Mouse (Mus musculus) T-helper 1 cell (primary cell): Measurements from ENCODE around the gene Bcl2l12.

ENCODE experiments used
- in situ Hi-C: fragments of 300-600 bp; cut with MboI, MseI; formaldehyde crosslinking; loops from one replicate; pipeline ENCODE4 v1.15.1; 2025; ENCODE audit warnings: high pct_unique_total_duplicates

Gene Bcl2l12

DNA sequence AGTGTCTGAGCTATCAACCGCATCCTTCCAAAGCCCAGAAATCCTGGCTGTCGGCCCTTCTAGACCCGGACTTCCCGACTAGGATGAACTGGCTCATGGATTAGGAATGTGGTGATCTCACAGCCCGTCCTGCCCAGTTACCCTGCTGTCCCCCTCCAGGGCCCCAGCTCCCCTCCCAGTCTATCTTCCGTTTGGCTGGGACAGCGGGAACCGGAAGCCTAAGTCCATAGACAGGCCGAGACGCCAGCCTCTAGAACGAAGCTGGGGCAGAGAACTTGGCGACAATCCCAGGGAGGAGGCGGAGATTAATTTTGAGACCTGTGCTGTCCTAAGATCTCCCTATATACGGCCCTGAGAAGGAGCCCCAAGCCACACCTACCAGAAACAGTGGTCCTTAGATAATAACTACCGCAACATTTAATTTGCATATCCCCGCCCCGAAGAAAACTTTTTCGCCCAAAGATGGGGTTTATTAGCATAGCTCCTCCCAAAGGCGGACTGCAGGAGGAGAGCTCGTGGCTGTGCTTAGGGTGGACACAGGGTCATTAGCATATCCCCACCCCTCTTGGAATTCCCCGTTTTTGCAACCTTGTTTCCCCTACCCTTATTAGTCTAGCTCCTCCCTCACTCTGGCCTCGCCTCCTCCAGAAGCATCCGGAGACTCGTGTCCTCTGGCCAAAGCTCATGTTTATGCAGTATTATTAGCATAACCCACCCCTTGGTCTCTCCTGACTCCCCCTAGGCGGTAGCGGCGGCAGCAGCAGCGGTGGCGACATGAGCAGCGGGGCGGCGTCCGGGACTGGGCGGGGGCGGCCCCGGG, 18.9 kb upstream of the Bcl2l12 start, which contains the start of gene Rras:
Rras (plus strand) TSS at position 720 of the 820 bp plus-strand sequence.
- in situ Hi-C loops, result no loop called here

DNA sequence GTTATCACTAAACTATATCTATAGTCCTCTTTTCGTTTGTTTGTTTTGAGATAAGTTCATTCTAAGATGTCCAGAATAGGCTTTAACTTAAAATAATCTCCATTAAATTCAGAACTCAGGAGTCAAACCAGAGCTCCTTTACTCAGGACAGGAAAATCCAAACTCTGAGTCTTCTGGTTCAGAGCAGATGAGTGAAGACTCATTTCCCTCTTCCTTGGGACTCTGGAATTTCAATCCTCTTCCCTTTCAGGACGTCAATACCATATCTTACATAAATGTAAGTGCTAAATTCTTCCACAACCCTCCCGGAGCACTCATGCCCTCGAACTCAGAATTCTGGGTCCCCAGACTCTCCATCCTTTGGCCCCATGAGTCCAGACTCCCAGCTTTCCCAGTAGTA, 18.2 kb upstream of the Bcl2l12 start:
- in situ Hi-C loops, result no loop called here

DNA sequence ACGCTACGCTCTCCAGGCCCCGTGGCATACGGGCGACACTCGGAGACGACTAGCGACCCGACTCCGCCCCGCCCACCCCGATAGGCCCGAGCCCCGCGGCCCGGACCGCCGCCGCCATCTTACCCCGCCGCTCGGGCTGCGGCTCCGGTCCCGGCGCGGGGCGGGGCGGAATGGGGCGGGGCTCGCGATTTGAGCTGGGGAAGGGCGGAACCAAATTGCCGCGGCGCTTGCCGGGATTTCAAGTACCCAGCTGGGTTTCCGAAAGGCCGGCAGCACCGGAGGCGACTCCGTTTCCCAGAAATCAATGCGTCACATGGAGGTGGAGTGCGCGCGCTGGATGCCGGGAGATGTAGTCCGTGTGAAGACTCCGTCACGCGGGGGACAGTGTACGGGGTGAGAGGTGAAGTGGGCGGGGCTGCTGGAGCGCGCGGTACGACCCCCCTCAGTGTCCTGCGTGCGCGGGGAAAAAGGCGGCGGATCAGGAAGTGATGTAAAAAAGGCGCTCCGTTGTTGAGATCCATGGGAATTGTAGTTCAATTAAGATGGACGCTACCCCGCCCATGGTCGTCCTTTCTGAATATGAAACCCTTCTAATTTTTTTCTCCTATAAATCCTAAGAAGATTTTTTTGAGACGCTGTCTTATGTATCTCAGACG, 17.6 kb upstream of the Bcl2l12 start, which contains the start of gene Scaf1:
Scaf1 (minus strand) TSS at position 407 of the 656 bp plus-strand sequence.
- in situ Hi-C loops, result no loop called here

DNA sequence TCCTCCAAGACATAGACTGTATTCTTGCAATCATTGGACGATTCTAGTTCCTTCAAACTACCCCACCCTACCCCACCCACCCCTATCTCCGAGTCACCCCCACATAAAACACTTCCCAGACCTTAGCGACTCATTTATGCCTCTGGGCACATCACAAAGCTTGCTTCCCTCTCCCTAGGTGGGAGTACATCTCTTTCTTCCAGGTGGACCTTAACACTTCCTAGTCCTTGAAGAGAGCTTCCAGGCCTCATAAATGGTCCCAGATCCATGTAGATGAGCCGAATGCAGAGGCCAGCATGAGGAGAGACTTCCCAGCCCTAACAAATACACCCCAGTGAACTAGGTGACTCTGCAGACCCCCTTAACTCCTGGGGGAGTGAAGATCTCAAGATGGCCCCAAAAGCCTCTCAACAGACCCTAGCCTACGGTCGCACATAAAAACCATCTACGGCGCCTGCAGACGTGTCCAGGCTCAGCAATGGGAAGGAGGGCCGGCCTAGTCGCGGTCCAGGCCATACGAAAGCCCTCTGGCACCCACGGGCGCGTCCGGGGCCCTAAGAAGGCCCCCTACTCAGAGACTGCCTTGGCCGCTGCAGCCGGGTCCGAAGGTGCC, 16.9 kb upstream of the Bcl2l12 start:
- in situ Hi-C loops, result no loop called here

DNA sequence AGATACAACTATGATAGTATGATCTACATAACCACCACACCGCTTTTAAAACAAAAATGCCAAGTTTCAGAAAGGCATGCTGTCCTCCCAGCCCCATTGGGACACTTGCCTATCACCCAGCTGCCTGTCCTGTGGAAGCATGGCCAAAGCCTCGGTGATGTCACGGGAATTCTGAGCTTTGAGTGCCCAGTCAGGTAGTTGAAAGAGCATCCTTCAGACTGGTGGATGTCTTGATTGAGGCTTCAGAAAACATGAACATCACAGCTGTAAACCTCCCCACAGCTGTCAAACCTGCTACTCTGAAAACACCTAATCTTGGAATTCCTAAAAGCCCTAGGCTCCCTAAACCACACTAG, 15.6 kb upstream of the Bcl2l12 start:
- in situ Hi-C loops, result no loop called here

DNA sequence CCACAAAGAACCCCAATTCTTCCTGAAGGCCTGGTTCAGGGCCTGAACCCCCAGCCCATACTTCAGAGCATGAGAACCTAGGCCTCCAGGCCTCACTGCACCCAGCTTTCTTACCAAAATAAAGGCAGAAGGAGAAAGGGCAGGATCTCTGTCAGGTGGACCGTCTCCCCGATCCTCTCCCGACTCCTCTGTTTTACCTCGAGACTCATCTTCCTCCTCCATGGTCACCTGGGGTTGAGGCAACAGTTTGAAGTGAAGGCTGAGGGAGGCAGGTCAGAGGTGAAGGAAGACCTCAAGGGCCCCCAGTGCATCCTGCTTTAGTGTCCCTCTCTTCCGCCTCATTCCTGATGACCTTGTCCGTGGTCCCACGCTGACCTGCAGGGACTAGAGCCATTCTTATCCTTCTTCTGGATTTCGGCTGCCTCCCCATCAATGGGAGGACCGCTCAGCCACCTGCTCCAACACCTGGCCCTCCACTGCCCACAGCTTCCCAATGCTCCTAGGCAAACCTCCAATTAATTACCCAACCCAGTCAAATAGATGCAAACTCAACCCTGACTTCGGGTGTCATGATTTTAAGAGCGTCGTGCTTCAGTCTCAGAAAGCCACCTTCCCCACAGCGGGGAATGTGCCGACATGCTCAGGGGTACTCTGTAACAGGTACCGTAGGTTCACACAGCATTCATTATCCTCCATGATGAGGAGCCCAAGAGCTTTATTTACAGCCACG, 15.0 kb upstream of the Bcl2l12 start:
- in situ Hi-C loops, result no loop called here

DNA sequence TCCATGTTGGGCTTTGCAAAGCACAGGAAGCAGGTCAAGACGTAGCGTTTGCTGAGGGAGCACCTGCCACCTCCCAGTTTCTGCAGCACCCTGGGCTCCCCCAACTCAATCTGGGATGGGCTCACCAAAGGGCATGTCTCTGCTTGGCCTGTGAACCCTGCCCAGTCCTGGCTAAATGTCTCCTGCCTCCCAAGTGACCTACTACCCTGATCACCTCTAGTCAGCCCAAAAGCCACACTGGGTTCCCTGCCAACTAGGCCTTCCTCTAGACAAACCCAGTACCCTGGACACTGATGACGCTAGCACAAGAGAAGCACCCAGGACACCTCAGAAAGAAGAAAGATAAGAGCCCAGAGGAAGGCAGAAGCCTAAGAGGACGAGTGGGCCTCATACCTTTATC, 14.3 kb upstream of the Bcl2l12 start:
- in situ Hi-C loops, result no loop called here

DNA sequence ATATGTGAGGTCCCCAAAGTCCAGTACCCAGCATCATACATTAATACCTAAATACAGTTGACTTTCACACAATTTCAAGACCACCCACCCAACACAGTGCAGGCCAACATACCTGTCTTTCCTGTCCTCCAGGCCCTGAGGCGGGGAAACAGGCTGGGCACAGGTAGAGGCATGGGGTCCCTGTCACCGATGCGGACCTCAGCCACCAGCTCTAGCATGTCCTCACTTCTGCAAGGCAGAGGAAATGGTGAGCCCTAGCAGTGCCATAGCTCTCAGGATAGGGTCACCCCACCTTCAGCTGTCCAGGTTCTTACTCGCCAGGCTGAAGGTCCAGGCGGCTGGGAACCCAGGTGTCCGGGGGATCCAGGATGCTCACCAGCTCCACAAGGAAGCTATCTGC, 13.5 kb upstream of the Bcl2l12 start:
- in situ Hi-C loops, result no loop called here

DNA sequence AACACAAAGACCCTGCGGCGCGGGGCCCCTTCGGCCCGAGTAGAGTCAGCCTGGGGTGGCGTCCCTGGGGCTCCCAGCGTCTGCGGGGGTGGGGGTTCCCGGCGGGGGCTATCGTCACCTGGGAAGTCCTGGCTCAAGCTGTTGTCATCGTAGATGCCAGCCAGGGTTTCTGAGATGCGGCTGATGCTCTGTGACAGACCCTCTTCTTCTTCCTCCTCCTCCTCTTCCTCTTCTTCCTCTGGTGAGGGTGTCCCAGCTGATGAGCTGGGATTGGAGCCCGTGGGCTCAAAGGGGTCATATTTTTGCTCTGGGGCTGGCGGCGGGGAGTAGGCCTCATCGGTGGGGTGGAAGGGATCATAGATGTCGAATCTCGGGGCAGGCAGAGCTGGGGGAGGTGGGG, 9.9 kb upstream of the Bcl2l12 start:
- in situ Hi-C loops, result no loop called here

DNA sequence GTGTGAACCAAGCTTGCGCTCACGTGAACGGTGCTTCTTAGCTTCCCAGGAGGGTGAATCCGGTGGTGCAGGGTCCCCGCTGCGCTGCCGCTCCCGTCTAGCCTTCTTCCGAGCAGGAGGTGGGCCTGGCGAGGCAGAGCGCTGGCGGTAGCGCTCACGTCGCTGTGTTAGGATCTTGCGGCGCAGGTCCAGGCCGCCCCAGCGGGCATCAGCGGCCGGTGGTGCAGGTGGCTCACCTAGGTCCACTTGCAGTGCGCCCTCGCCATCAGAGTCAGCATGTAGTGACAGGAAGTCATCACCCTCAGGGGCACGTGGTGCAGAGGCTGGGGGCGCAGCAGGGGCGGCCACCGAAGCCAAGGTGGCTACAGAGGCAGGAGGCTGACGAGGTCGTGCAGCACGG, 9.3 kb upstream of the Bcl2l12 start:
- in situ Hi-C loops, result no loop called here

DNA sequence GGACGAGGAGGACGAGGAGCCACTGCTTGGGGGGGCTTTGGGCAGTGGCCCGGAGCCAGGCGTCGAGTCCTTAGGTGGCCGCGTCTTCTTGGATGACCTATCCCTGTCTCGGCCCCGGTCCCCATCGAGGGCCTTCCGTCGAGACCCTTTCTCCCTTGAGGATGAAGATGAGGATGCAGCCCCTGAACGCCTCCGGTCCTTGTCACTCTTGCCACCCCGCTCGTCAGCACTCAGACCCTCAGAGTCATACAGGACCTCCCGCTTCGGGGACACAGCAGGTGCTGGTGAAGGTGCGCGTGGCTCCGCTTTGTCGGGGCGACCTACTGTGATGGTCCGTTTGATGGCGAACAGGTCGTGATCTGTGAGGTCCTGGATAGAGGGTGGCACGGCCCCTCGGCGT, 8.6 kb upstream of the Bcl2l12 start:
- in situ Hi-C loops, result no loop called here

DNA sequence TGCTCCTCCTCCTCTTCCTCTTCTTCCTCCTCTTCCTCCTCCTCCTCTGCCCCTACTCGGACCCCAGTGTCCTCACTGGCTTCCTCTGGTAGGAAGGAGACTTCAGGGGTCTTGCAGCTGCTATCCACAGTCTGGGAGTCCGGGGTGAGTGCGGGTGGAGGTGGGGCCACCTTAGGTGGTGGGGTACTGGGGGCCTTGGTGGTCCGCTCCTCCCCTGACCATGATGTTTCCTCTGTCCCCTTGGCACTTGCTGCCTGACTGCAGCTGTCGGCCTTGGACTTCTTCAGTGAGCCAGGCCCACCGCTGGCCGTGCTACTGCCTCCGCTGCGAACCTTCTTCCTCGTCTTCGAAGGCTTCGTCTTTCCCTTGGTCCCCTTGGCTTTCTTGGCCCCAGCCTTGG, 8.0 kb upstream of the Bcl2l12 start:
- in situ Hi-C loops, result no loop called here

DNA sequence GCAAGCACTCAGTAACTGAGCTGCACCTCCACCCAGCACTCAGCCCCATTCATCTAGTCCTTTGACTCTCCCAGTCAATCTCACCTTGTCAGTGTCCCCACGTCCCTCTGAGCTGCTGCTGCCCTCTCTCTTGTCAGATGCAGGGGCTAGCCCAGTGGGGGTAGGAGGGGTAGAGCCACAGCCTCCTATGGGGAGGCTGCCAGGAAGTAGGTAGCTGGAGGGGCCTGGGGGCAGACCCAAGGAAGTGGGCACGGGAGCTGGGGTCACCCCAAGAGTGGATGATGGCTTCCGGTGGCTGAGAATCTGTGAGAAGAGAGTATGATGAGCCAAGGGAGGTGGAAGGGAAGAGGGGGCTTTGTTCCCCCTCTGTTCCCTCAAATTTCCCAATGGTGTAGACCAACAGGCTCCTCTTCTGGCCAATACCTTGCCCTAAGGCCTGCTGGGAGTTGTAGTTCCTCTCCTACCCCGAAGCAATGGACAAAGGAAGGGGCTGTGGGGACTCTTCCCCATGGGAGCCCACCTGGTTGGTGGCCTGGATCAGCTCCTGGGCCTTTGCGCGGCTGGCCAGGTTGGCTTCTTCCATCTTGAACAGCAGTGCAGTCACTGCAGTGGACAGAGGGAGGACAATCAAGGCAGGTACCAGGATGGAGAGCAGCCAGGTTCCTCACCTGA, 6.9 kb upstream of the Bcl2l12 start:
- in situ Hi-C loops, result no loop called here

DNA sequence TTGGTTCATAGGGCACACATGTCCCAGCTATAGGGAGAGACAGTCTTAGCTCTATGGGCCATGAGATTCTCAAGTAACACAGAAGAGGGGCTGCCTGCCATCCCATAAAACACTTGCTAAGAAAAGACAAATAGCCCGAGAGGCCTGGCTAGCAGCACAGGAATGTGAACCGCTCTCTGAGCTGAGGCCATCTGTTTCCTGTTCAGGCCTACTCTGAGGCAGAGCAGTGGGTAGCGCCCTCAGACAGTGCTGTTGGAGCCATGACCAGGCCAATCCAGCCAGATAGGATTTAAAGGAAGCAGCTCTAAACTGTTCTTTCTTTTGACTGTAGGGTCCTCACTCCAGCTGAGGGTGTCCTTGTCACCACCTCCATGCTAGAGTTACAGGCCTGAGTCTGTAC, 6.0 kb upstream of the Bcl2l12 start:
- in situ Hi-C loops, result no loop called here

DNA sequence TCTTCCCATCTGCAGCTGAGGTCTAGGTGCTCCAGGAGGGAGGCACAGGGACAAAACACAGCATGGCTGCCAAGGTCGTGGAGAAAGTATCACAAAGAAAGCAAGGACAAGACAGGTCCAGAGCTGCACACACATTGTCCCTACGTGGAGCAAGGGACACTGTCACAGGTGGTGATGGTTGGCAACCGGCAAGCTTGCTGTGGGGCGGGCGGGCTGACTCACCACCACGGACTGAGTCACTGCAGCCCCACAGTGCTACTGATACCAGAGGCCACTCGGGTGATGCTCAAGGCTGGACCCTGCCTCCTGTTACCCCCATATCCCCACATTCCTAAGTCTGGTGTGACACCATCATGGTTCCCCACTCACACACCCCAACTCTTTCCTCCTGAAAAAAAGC, 3.9 kb upstream of the Bcl2l12 start:
- in situ Hi-C loops, result no loop called here

DNA sequence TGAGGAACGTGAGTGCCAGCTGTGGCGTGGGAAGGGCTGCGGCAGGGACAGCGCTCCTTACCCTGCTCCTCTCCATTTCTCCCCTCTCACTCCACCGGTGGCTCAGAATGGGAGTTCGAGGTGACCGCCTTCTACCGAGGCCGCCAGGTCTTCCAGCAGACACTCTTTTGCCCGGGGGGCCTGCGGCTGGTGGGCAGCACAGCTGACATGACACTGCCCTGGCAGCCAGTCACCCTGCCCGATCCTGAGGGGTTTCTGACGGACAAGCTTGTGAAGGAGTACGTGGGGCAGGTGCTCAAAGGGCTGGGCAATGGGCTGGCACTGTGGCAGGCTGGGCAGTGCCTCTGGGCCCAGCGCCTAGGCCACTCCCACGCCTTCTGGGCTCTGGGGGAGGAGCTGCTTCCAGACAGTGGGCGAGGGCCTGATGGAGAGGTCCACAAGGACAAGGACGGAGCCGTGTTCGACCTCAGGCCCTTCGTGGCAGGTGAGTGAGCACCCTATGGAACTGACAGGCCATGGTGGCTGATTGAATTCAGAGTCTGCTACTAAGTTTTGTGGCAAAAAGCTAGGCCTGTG, 2.1 kb upstream of the Bcl2l12 start:
- in situ Hi-C loops, result no loop called here

DNA sequence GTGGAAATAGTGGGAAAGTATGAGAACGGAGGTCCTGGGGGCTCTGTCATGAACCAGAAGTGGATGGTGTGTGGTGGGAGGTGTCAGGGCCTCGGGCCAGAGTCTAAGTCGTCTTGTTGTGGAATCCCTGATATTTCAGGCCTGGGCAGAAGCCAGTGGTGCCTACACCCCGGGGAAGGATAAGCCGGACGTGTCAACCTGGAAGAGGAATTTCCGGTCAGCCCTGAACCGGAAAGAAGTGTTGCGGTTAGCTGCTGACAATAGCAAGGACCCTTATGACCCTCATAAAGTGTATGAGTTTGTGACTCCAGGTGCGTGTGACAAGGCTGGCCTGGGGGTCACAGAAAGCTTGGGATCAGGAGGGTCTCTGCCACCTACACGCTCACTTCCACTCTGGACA, 1.2 kb upstream of the Bcl2l12 start:
- in situ Hi-C loops, result no loop called here

DNA sequence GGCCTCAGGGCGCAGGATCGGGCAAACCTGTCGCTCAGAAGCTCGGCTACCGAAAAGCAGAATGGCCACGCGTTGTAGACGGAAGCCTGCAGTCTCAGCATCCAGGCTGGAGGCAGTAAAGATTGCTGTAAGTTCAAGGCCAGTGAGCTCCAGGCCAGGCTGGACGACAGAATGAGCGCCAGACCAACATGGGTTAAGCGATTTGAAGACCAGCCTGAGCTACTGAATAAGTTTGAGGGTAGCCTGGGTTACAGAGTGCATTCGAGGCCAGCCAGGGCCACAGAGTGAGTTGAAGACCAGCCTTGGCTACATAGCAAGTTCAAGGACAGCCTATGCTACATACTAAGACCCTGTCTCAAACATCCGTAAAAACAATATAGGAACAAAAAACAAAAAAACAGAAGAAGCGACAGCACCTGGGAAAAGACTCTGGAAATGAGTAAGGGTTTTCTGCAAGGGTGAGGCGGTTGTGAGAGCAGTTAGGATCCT, 528 bp downstream of the Bcl2l12 start:
- in situ Hi-C loops, result no loop called here

DNA sequence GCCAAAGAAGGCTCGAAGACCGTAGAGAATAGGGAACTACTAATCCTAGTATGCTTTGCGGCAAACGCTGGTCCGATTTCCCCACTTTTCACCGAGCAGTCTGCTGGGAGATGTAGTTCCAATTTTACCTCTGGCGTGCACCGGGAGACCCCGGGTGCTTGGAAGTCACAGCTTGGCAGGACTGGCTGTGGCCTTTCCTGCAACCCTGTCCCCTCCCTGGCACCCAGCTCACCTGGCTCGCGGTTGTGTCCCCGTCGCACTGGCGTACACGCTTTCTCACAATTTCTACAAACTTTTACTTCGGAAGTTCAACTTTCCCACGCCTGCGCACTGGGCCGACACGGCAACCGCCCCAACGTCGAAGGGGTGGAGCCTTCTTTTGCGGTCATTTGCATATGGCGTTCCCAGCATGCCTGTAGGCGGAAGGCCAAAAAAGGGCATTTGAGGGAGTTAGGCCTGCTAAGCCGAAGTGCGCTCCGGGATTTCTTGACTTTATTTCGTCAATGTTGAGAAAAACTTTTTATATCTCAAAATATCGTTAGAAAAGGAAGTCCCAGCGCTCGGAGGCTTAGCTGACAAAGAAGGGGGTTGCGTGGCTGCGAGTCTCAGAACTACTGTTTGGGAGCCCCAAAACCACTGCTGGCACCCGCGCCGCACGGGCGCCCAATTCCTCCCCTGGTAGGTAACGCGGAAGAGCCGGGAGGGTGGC, 1.1 kb downstream of the Bcl2l12 start, which contains the start of gene Irf3:
Irf3 (plus strand) TSS at position 418 of the 709 bp plus-strand sequence.
- in situ Hi-C loops, result no loop called here

DNA sequence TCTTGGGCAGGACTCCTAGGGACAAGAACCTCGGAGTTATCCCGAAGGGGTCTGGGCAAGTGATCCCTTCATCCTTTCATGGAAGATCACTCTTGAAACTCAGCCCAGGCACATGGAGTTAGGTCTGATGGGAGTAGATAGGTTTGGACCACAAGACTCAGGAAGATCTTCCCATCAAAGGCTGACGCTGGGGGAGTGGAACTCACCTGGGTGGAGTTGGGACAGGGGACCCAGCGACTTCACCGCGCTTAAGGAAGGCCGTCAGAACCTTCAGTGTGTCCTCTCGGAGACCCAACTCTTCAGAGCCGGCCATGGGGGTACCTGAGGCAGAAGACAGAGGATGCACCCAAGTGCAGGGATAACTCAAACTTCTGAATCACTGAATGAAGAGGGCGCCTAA, 1.8 kb downstream of the Bcl2l12 start:
- in situ Hi-C loops, result no loop called here
